Mouse (Mus musculus) C2C12 (cell line): Measurements from ENCODE around the gene Map6. TPM values are rescaled to one million over a fixed set of nuclear protein-coding genes. Genes with fewer than 3 reads are reported as not detected.

ENCODE experiments used
- H3K27me3 ChIP-seq: one replicate; pipeline ENCODE4 v1.6.1; 2011; ENCODE audit not compliant: control insufficient read depth, insufficient read depth, insufficient read length
- H3K36me3 ChIP-seq: one replicate; pipeline ENCODE4 v1.6.1; 2011; ENCODE audit not compliant: control insufficient read depth, insufficient read depth
- H3K4me3 ChIP-seq: one replicate; pipeline ENCODE4 v1.5.1; 2011; ENCODE audit warnings: mild to moderate bottlenecking, control low read depth; ENCODE audit not compliant: poor library complexity, insufficient read depth, severe bottlenecking
- H3K79me2 ChIP-seq: one replicate; pipeline ENCODE4 v1.6.1; 2011; ENCODE audit not compliant: control insufficient read depth, insufficient read depth
- H3K79me3 ChIP-seq: one replicate; pipeline ENCODE4 v1.6.1; 2011; ENCODE audit warnings: low read depth, control low read depth
- H3ac ChIP-seq: one replicate; pipeline ENCODE3; 2011; ENCODE audit warnings: low read depth; ENCODE audit not compliant: control insufficient read depth, insufficient read length
- CEBPB ChIP-seq: IDR thresholded peaks from one replicate; pipeline ENCODE4 v1.6.1; 2011; ENCODE audit warnings: low read depth, mild to moderate bottlenecking, control low read depth, moderate library complexity
- CTCF ChIP-seq: IDR thresholded peaks from one replicate; pipeline ENCODE4 v1.5.1; 2011; ENCODE audit not compliant: control insufficient read depth, insufficient read depth, insufficient read length
- FOSL1 ChIP-seq: IDR thresholded peaks from one replicate; pipeline ENCODE4 v1.8.0; 2011; ENCODE audit warnings: mild to moderate bottlenecking, low read length; ENCODE audit not compliant: poor library complexity, insufficient read depth, severe bottlenecking
- MAX ChIP-seq: IDR thresholded peaks from one replicate; pipeline ENCODE4 v1.6.1; 2011; ENCODE audit warnings: mild to moderate bottlenecking, control low read depth
- MYOD1 ChIP-seq: IDR thresholded peaks from one replicate; pipeline ENCODE4 v1.6.1; 2011; ENCODE audit warnings: low read depth; ENCODE audit not compliant: control insufficient read depth, insufficient read length
- MYOG ChIP-seq: IDR thresholded peaks from one replicate; pipeline ENCODE4 v1.6.1; 2011; ENCODE audit not compliant: control insufficient read depth, insufficient read length; ENCODE audit errors: extremely low read depth
- USF1 ChIP-seq: IDR thresholded peaks from one replicate; pipeline ENCODE4 v1.6.1; 2011; ENCODE audit warnings: low read depth, mild to moderate bottlenecking, control low read depth, moderate library complexity
- polyA plus RNA-seq: library from polyadenylated mRNA; unstranded; fragments of >200 nt; fragmentation: generic; extraction: Trizol; gene quantifications from one replicate; pipeline ENCODE4 v1.2.1, GENCODE M21; 2012; ENCODE audit warnings: missing spikeins

Map6 gene
- polyA plus RNA-seq, 1 experiment = 39.2 TPM

- no peak overlapping the region for H3K4me3 ChIP-seq
- no peak for TF ChIP-seq MYOG
- no peak for TF ChIP-seq MYOD1
- no peak for TF ChIP-seq MAX
- TF ChIP-seq FOSL1 = no peak
- no peak for TF ChIP-seq CEBPB
- no peak for TF ChIP-seq USF1
- no peak for TF ChIP-seq CTCF
- H3K79me2 ChIP-seq = no peaks in the 10 kb centered on the region
- no peaks in the 10 kb centered on the region for H3K27me3 ChIP-seq
- no peak overlapping the region for H3ac ChIP-seq
- no peaks in the 10 kb centered on the region for H3K79me3 ChIP-seq
- no peaks in the 10 kb centered on the region for H3K36me3 ChIP-seq
Observed at GRCm38 (mm10) chr7:99228825-99229224, 38.4 kb upstream of the Map6 start.

- H3K4me3 ChIP-seq = no peak overlapping the region
- H3ac ChIP-seq = no peak overlapping the region
- no peaks in the 10 kb centered on the region for H3K79me3 ChIP-seq
- H3K27me3 ChIP-seq = no peaks in the 10 kb centered on the region
- no peaks in the 10 kb centered on the region for H3K36me3 ChIP-seq
- TF ChIP-seq MAX = no peak
- TF ChIP-seq CTCF = peak; percentile 37
- TF ChIP-seq MYOG = no peak
- no peak for TF ChIP-seq MYOD1
- TF ChIP-seq USF1 = no peak
- TF ChIP-seq FOSL1 = no peak
- TF ChIP-seq CEBPB = no peak
- H3K79me2 ChIP-seq = no peaks in the 10 kb centered on the region
Observed at GRCm38 (mm10) chr7:99229411-99229810, 37.8 kb upstream of the Map6 start.

- Histone ChIP-seq H3K79me2 (no peaks in the 10 kb centered on the region), H3ac (no peak overlapping the region), H3K27me3 (no peaks in the 10 kb centered on the region), H3K4me3 (no peak overlapping the region), H3K36me3 (no peaks in the 10 kb centered on the region), H3K79me3 (no peaks in the 10 kb centered on the region)
- TF ChIP-seq CTCF (no peak), CEBPB (no peak), MYOD1 (no peak), FOSL1 (no peak), MAX (no peak), MYOG (no peak), USF1 (no peak)
Observed at GRCm38 (mm10) chr7:99230061-99230747, 37.0 kb upstream of the Map6 start.

DNA sequence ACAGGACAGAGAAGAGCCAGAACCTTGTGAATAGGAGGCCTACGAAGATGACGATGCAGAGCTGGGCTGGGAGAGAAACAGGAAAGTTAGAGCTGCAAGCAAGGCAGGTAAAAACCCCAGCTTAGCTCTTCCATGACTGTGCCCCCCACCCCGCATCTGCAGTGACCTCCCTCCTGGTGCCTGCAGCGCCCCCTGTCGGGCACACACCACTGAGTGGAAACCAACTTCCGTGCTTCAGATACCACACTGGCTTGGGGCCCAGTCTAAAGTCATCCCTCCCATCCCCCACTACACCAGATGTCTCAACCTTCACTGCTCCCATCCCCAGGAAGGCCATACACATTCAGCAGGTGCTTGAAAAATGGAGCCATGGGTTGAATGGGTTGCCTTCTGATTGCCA lies 34.7 kb upstream of the Map6 start:
- H3K36me3 ChIP-seq = no peaks in the 10 kb centered on the region
- no peak overlapping the region for H3ac ChIP-seq
- TF ChIP-seq MYOG (no peak), USF1 (no peak), CEBPB (no peak), MYOD1 (no peak), MAX (no peak), FOSL1 (no peak), CTCF (no peak)
- no peaks in the 10 kb centered on the region for H3K79me2 ChIP-seq
- H3K27me3 ChIP-seq = no peaks in the 10 kb centered on the region
- H3K79me3 ChIP-seq = no peaks in the 10 kb centered on the region
- H3K4me3 ChIP-seq = no peak overlapping the region

- Histone ChIP-seq H3K27me3 (no peaks in the 10 kb centered on the region), H3K79me2 (no peaks in the 10 kb centered on the region), H3K36me3 (no peaks in the 10 kb centered on the region), H3ac (no peak overlapping the region), H3K79me3 (no peaks in the 10 kb centered on the region), H3K4me3 (no peak overlapping the region)
- no peak for TF ChIP-seq MAX
- no peak for TF ChIP-seq USF1
- no peak for TF ChIP-seq MYOG
- TF ChIP-seq FOSL1 = no peak
- TF ChIP-seq CEBPB = no peak
- TF ChIP-seq MYOD1 = no peak
Observed at GRCm38 (mm10) chr7:99234916-99235315, 32.3 kb upstream of the Map6 start.

- H3K79me2 ChIP-seq = no peaks in the 10 kb centered on the region
- no peak for TF ChIP-seq MYOD1
- TF ChIP-seq FOSL1 = no peak
- no peak for TF ChIP-seq MYOG
- no peak for TF ChIP-seq CTCF
- TF ChIP-seq MAX = no peak
- TF ChIP-seq CEBPB = no peak
- TF ChIP-seq USF1 = no peak
- no peak overlapping the region for H3ac ChIP-seq
- no peak overlapping the region for H3K4me3 ChIP-seq
- H3K79me3 ChIP-seq = no peaks in the 10 kb centered on the region
- H3K36me3 ChIP-seq = no peaks in the 10 kb centered on the region
- no peaks in the 10 kb centered on the region for H3K27me3 ChIP-seq
Observed at GRCm38 (mm10) chr7:99235657-99236056, 31.6 kb upstream of the Map6 start.
